Mouse (Mus musculus) inflammation-experienced regulatory T-cells (primary cell): Measurements from ENCODE around the gene Obp1b. TPM values are rescaled to one million over a fixed set of nuclear protein-coding genes. Genes with fewer than 3 reads are reported as not detected.

Experiments used
- polyA plus RNA-seq, 2 experiments: library from polyadenylated mRNA; unstranded; fragments of 100-300 nt; shearing (Covaris generic); gene quantifications; one replicate each; pipeline ENCODE4 v1.2.1; 2017

The Obp1b gene
- polyA plus RNA-seq: not detected

DNA sequence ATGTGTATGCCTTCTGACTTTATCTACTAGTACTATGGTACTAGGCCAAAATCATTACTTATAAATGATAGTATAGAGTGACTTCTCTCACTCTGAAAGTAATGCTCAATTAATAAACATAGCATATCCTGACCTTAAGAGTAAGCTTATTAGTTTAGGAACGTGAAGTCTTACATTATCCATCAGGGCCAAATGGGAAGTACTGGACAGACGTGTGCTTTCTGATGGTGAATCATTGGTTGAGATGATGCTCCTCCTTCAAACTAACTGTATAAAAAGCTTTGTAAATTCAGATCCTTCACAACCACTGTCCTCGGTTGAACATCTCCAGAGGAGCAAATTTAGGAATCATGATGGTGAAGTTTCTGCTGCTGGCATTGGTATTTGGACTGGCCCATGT is at the start of gene Obp1b:
TSS of gene Obp1b (plus strand) at position 301 of the 400 bp plus-strand sequence.

Other genes starting within 250 kb of the Obp1b start
- not detected for gene Obp1a, start 95.4 kb upstream of the Obp1b start, polyA plus RNA-seq
- under 1 TPM in 1 of 2 experiments, not detected in 1; 0.37 TPM for gene Gm5938, start 61.3 kb upstream of the Obp1b start, polyA plus RNA-seq
- gene Gm14743, start 59.1 kb downstream of the Obp1b start, polyA plus RNA-seq: not detected
- not detected for gene 4930480E11Rik, start 182.9 kb downstream of the Obp1b start, polyA plus RNA-seq